Mouse (Mus musculus): ENCODE measurements around the gene Ilf3.

GRCm38 (mm10) chr9:21332161-21333061 is 35.3 kb upstream of the Ilf3 start:
- TF ChIP-seq CTCF (IDR thresholded peaks at IDR 0.05; ENCODE audit: borderline replicate concordance, insufficient read depth, low read depth, low read length) (no peak), POLR2A (IDR thresholded peaks at IDR 0.05; ENCODE audit: borderline replicate concordance, insufficient read depth, low read length) (no peak)
